Mouse (Mus musculus) midbrain, embryonic 15.5 days (tissue): ENCODE data around the gene Edn1. TPM values are rescaled to one million over a fixed set of nuclear protein-coding genes. Genes with fewer than 3 reads are reported as not detected.

Experiments
- ATAC-seq: fragments of 200-750 bp; cut with Nextera tagmentation; replicated peaks from 2 replicates; pipeline ENCODE4 v1.8.0; 2017; ENCODE audit warnings: moderate TSS enrichment
- H3K27ac ChIP-seq: fragments of 300-500 bp; sonication (generic); 2 replicates; pipeline ENCODE4 v1.5.1; 2015; ENCODE audit warnings: mild to moderate bottlenecking, inconsistent platforms
- H3K27me3 ChIP-seq: fragments of 300-500 bp; sonication (generic); replicated peaks from 2 replicates; pipeline ENCODE4 v1.6.1; 2015; ENCODE audit warnings: inconsistent platforms
- H3K36me3 ChIP-seq: fragments of 300-500 bp; sonication (generic); replicated peaks from 2 replicates; pipeline ENCODE4 v1.6.1; 2015; ENCODE audit warnings: inconsistent platforms
- H3K4me1 ChIP-seq: fragments of 300-500 bp; sonication (generic); 2 replicates; pipeline ENCODE4 v1.6.1; 2015; ENCODE audit warnings: inconsistent platforms
- H3K4me2 ChIP-seq: fragments of 300-500 bp; sonication (generic); 2 replicates; pipeline ENCODE4 v1.6.1; 2015; ENCODE audit warnings: inconsistent platforms, mild to moderate bottlenecking, moderate library complexity
- H3K4me3 ChIP-seq: fragments of 300-500 bp; sonication (generic); 2 replicates; pipeline ENCODE4 v1.5.1; 2015; ENCODE audit warnings: mild to moderate bottlenecking, inconsistent platforms
- H3K9ac ChIP-seq: fragments of 300-500 bp; sonication (generic); 2 replicates; pipeline ENCODE4 v1.6.1; 2015; ENCODE audit warnings: mild to moderate bottlenecking, inconsistent platforms
- H3K9me3 ChIP-seq: fragments of 300-500 bp; sonication (generic); 2 replicates; pipeline ENCODE4 v1.6.1; 2016; ENCODE audit warnings: inconsistent platforms
- WGBS: fragments of 180-500 bp; shearing (Covaris S2); methylation state at CpG from one replicate; pipeline ENCODE4 v1.1.7; 2015; ENCODE audit warnings: mixed read lengths; 5-methylcytosine and 5-hydroxymethylcytosine counted together
- polyA plus RNA-seq: library from polyadenylated mRNA; unstranded; fragments of >200 nt; fragmentation: Nextera tagmentation; extraction: Ambion mirVana; gene quantifications from 2 replicates; pipeline ENCODE4 v1.2.1, GENCODE M21; 2015

Gene Edn1
- polyA plus RNA-seq, 1 experiment from 2014 or later: 2.7 TPM

DNA sequence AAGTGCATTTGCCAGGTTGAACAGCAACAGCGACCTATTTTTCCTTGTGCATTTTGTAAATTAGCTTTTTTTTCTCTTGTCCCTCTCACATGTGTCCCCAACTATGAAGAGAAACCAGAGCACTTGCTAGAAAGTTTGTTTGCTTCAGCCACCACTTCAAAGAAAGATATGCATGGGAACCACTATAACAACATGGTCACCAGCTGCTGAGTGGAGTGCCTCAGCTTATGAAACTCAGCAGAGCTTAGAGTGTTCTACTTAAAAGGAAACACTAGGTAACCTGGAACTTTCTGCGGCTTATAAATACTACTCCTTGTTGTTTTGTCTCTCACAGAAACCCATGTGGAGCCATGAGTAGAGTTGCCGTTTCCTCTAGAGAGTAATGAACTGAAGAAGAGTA is 33.7 kb downstream of the Edn1 start:
- no peak overlapping the region for H3K27ac ChIP-seq
- H3K9ac ChIP-seq: no peak overlapping the region
- no peak for ATAC-seq
- 88% methylated on average over 3 of the region's 3 CpGs for WGBS
- H3K4me2 ChIP-seq: no peak overlapping the region
- H3K4me3 ChIP-seq: no peak overlapping the region
- no peaks in the 10 kb centered on the region for H3K36me3 ChIP-seq
- H3K27me3 ChIP-seq: no peaks in the 10 kb centered on the region
- no peaks in the 10 kb centered on the region for H3K4me1 ChIP-seq
- no peaks in the 10 kb centered on the region for H3K9me3 ChIP-seq

DNA sequence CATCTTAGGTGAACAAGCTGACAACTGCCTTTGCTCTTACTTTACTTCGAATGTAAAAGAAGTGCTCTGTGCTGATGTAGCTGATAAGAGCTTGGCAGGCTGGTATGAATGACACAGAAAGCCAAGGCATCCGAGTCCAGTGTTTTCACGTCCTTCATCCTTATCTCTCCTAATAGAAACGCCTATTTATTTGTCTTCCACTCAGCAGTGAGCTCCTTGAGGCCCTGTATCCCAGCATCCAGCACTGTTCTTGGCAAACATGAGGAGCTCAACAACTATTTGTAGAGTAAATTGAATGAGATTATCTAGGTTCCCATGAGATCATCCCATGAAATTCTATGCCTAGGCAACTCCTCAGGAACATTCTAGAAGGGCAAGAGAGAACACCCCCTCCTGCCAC is 35.1 kb downstream of the Edn1 start:
- no peak overlapping the region for H3K4me3 ChIP-seq
- H3K27ac ChIP-seq: no peak overlapping the region
- ATAC-seq: no peak
- no peak overlapping the region for H3K9ac ChIP-seq
- H3K36me3 ChIP-seq: no peaks in the 10 kb centered on the region
- H3K4me1 ChIP-seq: no peaks in the 10 kb centered on the region
- H3K9me3 ChIP-seq: no peaks in the 10 kb centered on the region
- H3K27me3 ChIP-seq: no peaks in the 10 kb centered on the region
- no peak overlapping the region for H3K4me2 ChIP-seq
- 74% methylated on average over 4 of the region's 4 CpGs for WGBS

DNA sequence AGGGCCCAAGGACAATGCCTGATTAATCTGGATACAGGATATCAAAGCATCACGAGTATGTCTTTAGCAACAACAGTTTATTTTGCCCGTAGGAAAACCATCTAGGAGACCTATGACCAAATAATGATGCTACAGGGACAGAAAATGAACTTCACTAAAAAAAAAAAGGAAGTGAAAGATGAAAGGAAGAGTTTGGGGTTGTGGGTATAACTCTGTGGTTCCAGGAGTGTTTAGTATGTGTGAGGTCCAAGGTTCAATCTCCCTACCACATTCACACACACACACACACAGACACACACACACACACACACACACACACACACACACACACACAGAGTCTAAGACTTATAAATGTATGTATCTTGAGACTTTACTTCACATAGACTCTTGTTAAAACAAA is 35.8 kb downstream of the Edn1 start:
- Histone ChIP-seq H3K27ac (no peak overlapping the region), H3K27me3 (no peaks in the 10 kb centered on the region), H3K9me3 (no peaks in the 10 kb centered on the region), H3K4me3 (no peak overlapping the region), H3K4me1 (no peaks in the 10 kb centered on the region), H3K36me3 (no peaks in the 10 kb centered on the region), H3K4me2 (no peak overlapping the region), H3K9ac (no peak overlapping the region)
- WGBS: 87% methylated on average over 2 of the region's 2 CpGs
- ATAC-seq: no peak

GRCm38 (mm10) chr13:42339466-42339865 is 38.2 kb downstream of the Edn1 start:
- Histone ChIP-seq H3K27me3 (no peaks in the 10 kb centered on the region), H3K9me3 (no peaks in the 10 kb centered on the region), H3K4me2 (no peak overlapping the region), H3K27ac (no peak overlapping the region), H3K9ac (no peak overlapping the region), H3K4me3 (no peak overlapping the region), H3K36me3 (no peaks in the 10 kb centered on the region), H3K4me1 (no peaks in the 10 kb centered on the region)
- ATAC-seq: no peak
- WGBS: 71% methylated on average over 2 of the region's 2 CpGs

DNA sequence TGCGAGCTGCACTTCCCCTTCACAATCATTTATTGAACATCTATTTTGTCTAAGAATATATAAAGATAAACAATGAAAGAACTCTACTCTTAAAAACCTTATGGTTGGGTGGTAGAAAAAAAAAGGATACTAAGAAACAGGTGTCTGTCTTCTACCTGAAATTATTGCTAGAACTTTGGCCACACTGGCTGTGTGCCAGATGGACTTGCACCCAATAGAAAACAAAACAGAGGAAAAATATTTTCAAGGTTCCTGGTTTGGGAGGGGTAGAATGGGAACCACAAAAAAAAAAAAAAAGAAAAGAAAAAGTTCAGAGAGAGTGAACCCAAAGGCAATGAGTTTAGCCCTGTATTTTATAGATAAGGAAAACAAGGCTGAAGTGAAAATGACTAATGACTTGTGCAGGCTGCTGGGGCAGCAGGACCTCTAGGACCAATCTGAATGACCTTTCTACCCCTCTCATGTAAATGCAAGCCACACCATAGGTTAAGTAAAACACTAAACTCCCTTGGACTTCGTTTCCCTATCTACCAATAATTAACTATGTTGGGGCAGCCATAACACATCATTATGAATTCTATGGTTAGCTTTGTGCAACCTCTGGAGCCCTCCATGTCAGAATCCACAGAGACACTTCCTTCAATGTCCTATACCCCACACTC is 40.7 kb downstream of the Edn1 start:
- Histone ChIP-seq H3K9me3 (no peaks in the 10 kb centered on the region), H3K4me2 (no peak overlapping the region), H3K27me3 (no peaks in the 10 kb centered on the region), H3K4me3 (no peak overlapping the region), H3K36me3 (no peaks in the 10 kb centered on the region), H3K9ac (no peak overlapping the region), H3K27ac (no peak overlapping the region), H3K4me1 (no peaks in the 10 kb centered on the region)
- 85% methylated on average over 2 of the region's 2 CpGs for WGBS
- no peak for ATAC-seq

GRCm38 (mm10) chr13:42345439-42345838 is 44.2 kb downstream of the Edn1 start:
- no peak overlapping the region for H3K9ac ChIP-seq
- ATAC-seq: no peak

GRCm38 (mm10) chr13:42346414-42346813 is 45.1 kb downstream of the Edn1 start:
- Histone ChIP-seq H3K27me3 (no peaks in the 10 kb centered on the region), H3K27ac (no peak overlapping the region), H3K4me3 (no peak overlapping the region), H3K4me2 (no peak overlapping the region), H3K9ac (no peak overlapping the region), H3K4me1 (no peaks in the 10 kb centered on the region), H3K9me3 (no peaks in the 10 kb centered on the region), H3K36me3 (no peaks in the 10 kb centered on the region)
- 50% methylated on average over 7 of the region's 7 CpGs for WGBS
- ATAC-seq: no peak

More at GRCm38 (mm10) chr13:42345439-42345838, 44.2 kb downstream of the Edn1 start:
- H3K4me2 ChIP-seq: no peak overlapping the region
- 88% methylated on average over 7 of the region's 7 CpGs for WGBS
- no peaks in the 10 kb centered on the region for H3K36me3 ChIP-seq
- no peak overlapping the region for H3K27ac ChIP-seq
- H3K27me3 ChIP-seq: no peaks in the 10 kb centered on the region
- H3K4me3 ChIP-seq: no peak overlapping the region
- no peaks in the 10 kb centered on the region for H3K9me3 ChIP-seq
- H3K4me1 ChIP-seq: no peaks in the 10 kb centered on the region

GRCm38 (mm10) chr13:42351675-42352074 is 50.4 kb downstream of the Edn1 start:
- WGBS: 83% methylated on average over 7 of the region's 7 CpGs
- Histone ChIP-seq H3K9me3 (no peaks in the 10 kb centered on the region), H3K36me3 (no peaks in the 10 kb centered on the region), H3K4me2 (no peak overlapping the region), H3K4me3 (no peak overlapping the region), H3K27ac (no peak overlapping the region), H3K27me3 (no peaks in the 10 kb centered on the region), H3K4me1 (no peaks in the 10 kb centered on the region), H3K9ac (no peak overlapping the region)
- ATAC-seq: no peak

Other genes with a start within 250 kb of the Edn1 start
- gene Hivep1, start 249.5 kb upstream of the Edn1 start, polyA plus RNA-seq: 17.3 and 18.2 TPM in 2 replicates